Mouse (Mus musculus) intestine, embryonic 14.5 days (tissue): ENCODE measurements around the gene Zp1. TPM values are rescaled to one million over a fixed set of nuclear protein-coding genes. Genes with fewer than 3 reads are reported as not detected.

ENCODE experiments used
- ATAC-seq: fragments of 200-750 bp; cut with Nextera tagmentation; replicated peaks from 2 replicates; pipeline ENCODE4 v1.8.0; 2017; ENCODE audit warnings: low read depth, moderate number of reproducible peaks, moderate TSS enrichment, moderate library complexity; ENCODE audit not compliant: low FRiP score, low TSS enrichment
- DNase-seq: peaks from one replicate; pipeline ENCODE4 v3.0.0-alpha.2; 2018; ENCODE audit warnings: low spot score
- H3K27ac ChIP-seq: fragments of 300-500 bp; sonication (generic); 2 replicates; pipeline ENCODE4 v1.5.1; 2014; ENCODE audit warnings: low read depth, mild to moderate bottlenecking, control low read depth
- H3K27me3 ChIP-seq: fragments of 300-500 bp; sonication (generic); replicated peaks from 2 replicates; pipeline ENCODE4 v1.6.1; 2014; ENCODE audit warnings: low read length, control low read depth; ENCODE audit not compliant: control insufficient read depth, insufficient read depth
- H3K36me3 ChIP-seq: fragments of 300-500 bp; sonication (generic); 2 replicates; pipeline ENCODE4 v1.6.1; 2014; ENCODE audit warnings: low read length, control low read depth; ENCODE audit not compliant: control insufficient read depth, insufficient read depth
- H3K4me1 ChIP-seq: fragments of 300-500 bp; sonication (generic); replicated peaks from 2 replicates; pipeline ENCODE4 v1.6.1; 2014; ENCODE audit warnings: low read length, control low read depth, mixed read lengths; ENCODE audit not compliant: control insufficient read depth, insufficient read depth
- H3K4me2 ChIP-seq: fragments of 300-500 bp; sonication (generic); 2 replicates; pipeline ENCODE4 v1.6.1; 2014; ENCODE audit warnings: low read length
- H3K4me3 ChIP-seq: fragments of 300-500 bp; sonication (generic); 2 replicates; pipeline ENCODE4 v1.5.1; 2014; ENCODE audit warnings: low read depth, low read length, control low read depth, mixed read lengths
- H3K9ac ChIP-seq: fragments of 300-500 bp; sonication (generic); 2 replicates; pipeline ENCODE4 v1.6.1; 2014; ENCODE audit warnings: mild to moderate bottlenecking, low read length
- H3K9me3 ChIP-seq: fragments of 300-500 bp; sonication (generic); 2 replicates; pipeline ENCODE4 v1.6.1; 2016; ENCODE audit warnings: low read length, control low read depth; ENCODE audit not compliant: control insufficient read depth
- WGBS: fragments of 180-500 bp; shearing (Covaris S2); extraction: QIAGEN DNeasy Blood & Tissue Kit; methylation state at CpG from one replicate; pipeline ENCODE4 v1.1.7; 2014; 5-methylcytosine and 5-hydroxymethylcytosine counted together
- polyA plus RNA-seq: library from polyadenylated mRNA; unstranded; fragments of >200 nt; fragmentation: Nextera tagmentation; extraction: Ambion mirVana; gene quantifications from 2 replicates; pipeline ENCODE4 v1.2.1, GENCODE M21; 2014

Zp1 gene
- polyA plus RNA-seq, 1 experiment from 2014 or later = not detected

DNA sequence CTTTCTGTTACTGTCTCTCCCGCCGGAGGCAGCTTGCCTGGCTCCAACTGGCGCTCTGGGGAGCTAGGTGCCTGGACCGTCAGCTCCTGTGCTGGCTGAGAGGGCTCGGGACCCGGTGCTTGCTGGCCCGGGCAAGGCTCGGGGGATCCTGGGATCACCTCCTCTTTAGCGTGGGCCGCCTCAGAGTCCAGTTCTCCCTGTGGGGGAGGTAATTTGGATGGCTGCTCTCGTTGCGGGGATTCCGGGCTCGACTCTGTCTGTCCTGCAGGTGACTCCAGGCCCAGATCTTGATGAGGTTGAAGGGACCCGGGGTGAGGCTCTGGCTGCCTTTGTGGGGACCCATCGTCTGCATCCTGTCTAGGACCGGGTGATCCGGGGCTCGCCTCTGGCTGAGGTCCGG lies 28.0 kb upstream of the Zp1 start:
- DNase-seq (peak; percentile 64), ATAC-seq (no peak)
- H3K36me3 ChIP-seq = peaks cover 28% of the 10 kb centered on the region
- no peaks in the 10 kb centered on the region for H3K9me3 ChIP-seq
- H3K27me3 ChIP-seq = no peaks in the 10 kb centered on the region
- peaks cover 36% of the 10 kb centered on the region for H3K4me1 ChIP-seq
- peak overlapping the region; percentile 74 for H3K9ac ChIP-seq
- peak overlapping the region; percentile 84 for H3K4me2 ChIP-seq
- WGBS = 0% methylated on average over 20 of the region's 20 CpGs
- H3K4me3 ChIP-seq = peak overlapping the region; percentile 63
- H3K27ac ChIP-seq = no peak overlapping the region

DNA sequence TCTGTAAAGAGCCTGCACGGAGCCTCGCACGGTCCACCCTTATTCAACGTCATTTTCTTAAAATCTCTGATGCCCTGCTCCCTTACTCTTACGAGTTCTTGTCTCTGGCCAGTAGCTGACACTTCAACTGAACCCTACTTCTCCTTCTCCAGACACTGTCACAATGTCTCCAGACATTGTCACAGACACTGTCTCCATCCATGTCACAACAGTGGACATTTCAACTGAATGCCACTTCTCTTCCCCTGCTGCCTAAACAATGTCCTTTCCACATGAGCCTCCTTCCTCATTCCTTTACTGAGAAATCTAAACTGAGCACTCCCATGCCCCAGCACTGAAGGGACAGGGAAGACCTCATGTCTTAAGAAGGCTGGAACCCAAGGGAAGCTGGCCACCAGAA lies 26.8 kb upstream of the Zp1 start:
- DNase-seq (no peak), ATAC-seq (no peak)
- H3K4me2 ChIP-seq = peak overlapping the region; percentile 84

DNA sequence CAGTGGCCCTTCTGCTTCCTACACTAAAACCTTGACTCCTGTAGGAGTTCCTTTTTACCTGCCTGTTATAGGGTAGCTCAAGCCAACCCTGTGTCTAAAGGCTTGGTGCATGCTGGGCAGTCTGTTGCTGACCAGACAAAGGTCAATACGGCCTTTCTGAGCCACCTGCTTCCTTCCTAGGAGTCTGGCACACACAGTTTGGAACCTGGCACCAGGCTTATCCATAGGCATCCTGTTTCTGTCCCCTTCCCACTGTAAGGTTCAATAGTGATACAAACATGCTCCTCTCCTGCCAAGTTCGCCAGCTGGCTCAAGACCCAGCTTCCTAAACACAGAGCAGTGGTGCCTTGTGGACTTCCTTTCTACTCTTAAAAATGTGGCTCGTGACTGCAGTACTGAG lies 26.1 kb upstream of the Zp1 start:
- no peaks in the 10 kb centered on the region for H3K27me3 ChIP-seq
- H3K27ac ChIP-seq = no peak overlapping the region
- peaks cover 21% of the 10 kb centered on the region for H3K4me1 ChIP-seq
- WGBS = 85% methylated on average over 3 of the region's 3 CpGs
- 0 out of 2 replicates have a peak overlapping the region, but pooled peaks have one; percentile 63 for H3K4me3 ChIP-seq
- peaks cover 45% of the 10 kb centered on the region for H3K36me3 ChIP-seq
- no peak overlapping the region; the same call in 1 of the 2 replicates for H3K9ac ChIP-seq
- ATAC-seq = no peak
- no peaks in the 10 kb centered on the region for H3K9me3 ChIP-seq
- peak overlapping the region; percentile 84; the same call in 1 of the 2 replicates for H3K4me2 ChIP-seq
- no peak for DNase-seq

More for the DNA sequence above, 26.8 kb upstream of the Zp1 start:
- Histone ChIP-seq H3K27me3 (no peaks in the 10 kb centered on the region), H3K4me3 (peak overlapping the region; percentile 63), H3K36me3 (peaks cover 40% of the 10 kb centered on the region), H3K4me1 (peaks cover 28% of the 10 kb centered on the region), H3K9ac (peak overlapping the region; percentile 74), H3K9me3 (no peaks in the 10 kb centered on the region), H3K27ac (no peak overlapping the region)
- WGBS = 93% methylated on average over 5 of the region's 5 CpGs

DNA sequence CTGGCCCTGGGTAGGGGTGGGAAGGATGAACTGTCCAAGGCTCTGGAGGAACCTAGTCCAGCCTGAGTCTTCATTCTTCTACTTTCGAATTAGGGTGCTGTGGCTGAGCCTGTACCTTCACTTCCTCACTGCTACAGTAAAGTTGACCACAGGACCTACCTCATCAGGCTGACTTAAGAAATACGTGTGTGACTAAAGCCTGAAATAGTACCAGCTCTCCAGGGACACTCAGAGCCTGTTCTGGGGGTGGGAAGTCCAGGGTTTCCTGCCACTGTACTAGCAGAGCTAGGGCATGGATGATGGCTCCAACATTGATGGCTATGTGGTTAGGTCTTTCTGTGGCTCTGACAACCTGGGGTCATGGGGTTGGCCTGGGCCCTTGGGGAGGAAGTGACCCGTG lies 23.5 kb upstream of the Zp1 start:
- H3K36me3 ChIP-seq = peaks cover 45% of the 10 kb centered on the region
- 82% methylated on average over 3 of the region's 3 CpGs for WGBS
- DNase-seq (no peak), ATAC-seq (no peak)
- no peak overlapping the region for H3K4me3 ChIP-seq
- peaks cover 25% of the 10 kb centered on the region for H3K4me1 ChIP-seq
- H3K9me3 ChIP-seq = no peaks in the 10 kb centered on the region
- H3K4me2 ChIP-seq = no peak overlapping the region
- H3K27me3 ChIP-seq = no peaks in the 10 kb centered on the region
- no peak overlapping the region for H3K27ac ChIP-seq
- no peak overlapping the region for H3K9ac ChIP-seq

DNA sequence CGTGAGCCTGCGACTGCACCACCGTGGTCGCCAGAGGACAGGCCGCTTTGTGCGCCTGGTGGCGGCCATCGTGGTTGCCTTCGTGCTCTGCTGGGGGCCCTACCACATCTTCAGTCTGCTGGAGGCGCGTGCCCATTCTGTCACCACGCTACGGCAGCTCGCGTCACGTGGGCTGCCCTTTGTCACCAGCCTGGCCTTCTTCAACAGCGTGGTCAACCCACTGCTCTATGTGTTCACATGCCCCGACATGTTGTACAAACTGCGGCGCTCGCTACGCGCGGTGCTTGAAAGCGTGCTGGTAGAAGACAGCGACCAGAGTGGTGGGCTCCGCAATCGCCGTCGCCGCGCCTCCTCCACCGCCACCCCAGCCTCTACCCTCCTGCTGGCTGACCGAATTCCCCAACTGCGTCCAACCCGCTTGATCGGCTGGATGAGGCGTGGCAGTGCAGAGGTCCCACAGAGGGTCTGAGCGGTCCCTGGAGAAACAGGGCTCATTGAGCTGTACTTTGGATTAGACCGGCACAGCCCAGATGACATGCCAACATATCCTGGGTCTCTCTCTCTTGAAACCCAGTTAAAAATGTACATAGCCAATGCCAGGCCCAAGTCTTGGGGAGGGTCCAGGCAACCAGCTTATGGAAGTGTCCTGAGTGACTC lies 20.5 kb upstream of the Zp1 start:
- H3K4me3 ChIP-seq = peak overlapping the region; percentile 29
- no peaks in the 10 kb centered on the region for H3K27me3 ChIP-seq
- no peak overlapping the region for H3K27ac ChIP-seq
- H3K36me3 ChIP-seq = peaks cover 38% of the 10 kb centered on the region
- peak overlapping the region; percentile 46 for H3K9ac ChIP-seq
- peak overlapping the region; percentile 77 for H3K4me2 ChIP-seq
- ATAC-seq = peak; percentile 52
- WGBS = 5% methylated on average over 40 of the region's 40 CpGs
- DNase-seq = peak; percentile 74
- H3K4me1 ChIP-seq = peaks cover 8% of the 10 kb centered on the region
- no peaks in the 10 kb centered on the region for H3K9me3 ChIP-seq

DNA sequence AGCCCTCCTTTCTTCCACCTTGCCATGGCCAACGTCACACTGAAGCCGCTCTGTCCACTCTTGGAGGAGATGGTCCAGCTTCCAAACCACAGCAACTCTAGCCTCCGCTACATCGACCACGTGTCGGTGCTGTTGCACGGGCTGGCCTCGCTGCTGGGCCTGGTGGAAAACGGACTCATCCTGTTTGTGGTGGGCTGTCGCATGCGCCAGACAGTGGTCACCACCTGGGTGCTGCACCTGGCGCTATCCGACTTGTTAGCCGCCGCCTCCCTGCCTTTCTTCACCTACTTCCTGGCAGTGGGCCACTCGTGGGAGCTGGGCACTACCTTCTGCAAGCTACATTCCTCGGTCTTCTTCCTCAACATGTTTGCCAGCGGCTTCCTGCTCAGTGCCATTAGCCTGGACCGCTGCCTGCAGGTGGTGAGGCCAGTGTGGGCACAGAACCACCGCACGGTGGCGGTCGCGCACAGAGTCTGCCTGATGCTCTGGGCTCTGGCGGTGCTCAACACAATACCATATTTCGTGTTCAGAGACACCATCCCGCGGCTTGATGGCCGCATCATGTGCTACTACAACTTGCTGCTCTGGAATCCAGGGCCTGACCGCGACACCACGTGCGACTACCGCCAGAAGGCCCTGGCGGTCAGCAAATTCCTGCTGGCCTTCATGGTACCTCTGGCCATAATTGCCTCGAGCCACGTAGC lies 19.8 kb upstream of the Zp1 start:
- no peaks in the 10 kb centered on the region for H3K9me3 ChIP-seq
- ATAC-seq (peak; percentile 90), DNase-seq (peak; percentile 85)
- H3K4me3 ChIP-seq = peak overlapping the region; percentile 29
- 19% methylated on average over 37 of the region's 37 CpGs for WGBS
- peaks cover 35% of the 10 kb centered on the region for H3K36me3 ChIP-seq
- H3K4me1 ChIP-seq = peaks cover 8% of the 10 kb centered on the region
- peak overlapping the region; percentile 77 for H3K4me2 ChIP-seq
- no peaks in the 10 kb centered on the region for H3K27me3 ChIP-seq
- H3K27ac ChIP-seq = no peak overlapping the region
- peak overlapping the region; percentile 46 for H3K9ac ChIP-seq

DNA sequence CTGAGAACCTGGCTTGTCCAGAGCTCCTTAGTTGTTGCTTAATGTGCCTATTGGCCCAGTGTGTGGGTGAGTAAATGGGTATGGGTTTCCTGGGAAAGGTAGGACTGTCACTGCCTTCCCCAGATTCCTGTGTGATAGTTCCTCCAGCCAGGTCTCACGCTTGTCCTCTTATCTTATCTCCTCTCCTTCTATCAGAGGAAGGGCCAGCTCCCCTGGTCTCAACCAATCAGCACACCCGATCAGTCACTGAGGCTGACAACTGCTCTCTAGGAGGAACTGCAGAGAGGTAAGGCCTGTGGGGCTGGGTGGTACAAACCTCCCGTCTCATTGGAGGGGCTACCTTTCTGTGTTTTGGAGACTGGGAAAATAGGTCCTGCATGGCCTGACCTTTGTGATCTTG lies 18.3 kb upstream of the Zp1 start:
- H3K9ac ChIP-seq = no peak overlapping the region
- no peaks in the 10 kb centered on the region for H3K27me3 ChIP-seq
- ATAC-seq (no peak), DNase-seq (no peak)
- 30% methylated on average over 3 of the region's 3 CpGs for WGBS
- no peak overlapping the region for H3K4me3 ChIP-seq
- no peak overlapping the region for H3K27ac ChIP-seq
- H3K4me2 ChIP-seq = no peak overlapping the region
- H3K4me1 ChIP-seq = peaks cover 8% of the 10 kb centered on the region
- no peaks in the 10 kb centered on the region for H3K9me3 ChIP-seq
- H3K36me3 ChIP-seq = peaks cover 20% of the 10 kb centered on the region

DNA sequence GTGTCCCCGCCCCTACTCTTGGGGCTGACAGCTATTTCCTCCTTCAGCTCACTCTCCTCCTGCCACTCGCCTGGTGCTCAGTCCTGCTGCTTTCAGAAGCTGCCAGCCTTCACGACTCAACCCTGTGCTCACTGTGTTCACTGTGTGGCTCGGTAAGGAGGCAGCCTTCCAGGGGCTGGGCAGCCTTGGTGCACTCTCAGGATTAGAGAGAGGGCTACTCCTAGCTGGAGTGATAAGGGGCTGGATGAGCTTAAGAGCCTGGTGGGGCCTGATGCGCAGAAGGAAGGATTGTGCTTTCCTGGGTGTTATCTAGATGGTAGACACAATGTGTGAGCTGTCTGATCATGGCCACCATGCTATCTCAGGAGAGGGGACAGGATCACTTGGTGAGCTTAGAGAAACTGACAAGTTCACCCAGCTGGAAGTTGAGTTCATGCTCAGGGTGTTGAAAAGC lies 16.7 kb upstream of the Zp1 start, which contains the start of gene Ptgdr2:
Gene Ptgdr2 (plus strand): TSS at position 51 of the 454 bp plus-strand sequence.
- WGBS = 38% methylated on average over 5 of the region's 5 CpGs
- no peak for ATAC-seq
- no peak within 1 kb of the TSS for H3K9ac ChIP-seq

More for the DNA sequence above, 16.7 kb upstream of the Zp1 start, which contains the start of gene Ptgdr2:
- Histone ChIP-seq H3K4me2 (no peak within 1 kb of the TSS), H3K4me1 (peaks cover 8% of the 10 kb centered on the region), H3K27ac (no peak within 1 kb of the TSS), H3K4me3 (no peak within 1 kb of the TSS), H3K36me3 (peaks cover 4% of the 10 kb centered on the region), H3K9me3 (no peaks in the 10 kb centered on the region), H3K27me3 (no peaks in the 10 kb centered on the region)
- no peak for DNase-seq
